Mouse (Mus musculus) midbrain, embryonic 13.5 days (tissue): ENCODE data around the gene Smyd3. TPM values are rescaled to one million over a fixed set of nuclear protein-coding genes. Genes with fewer than 3 reads are reported as not detected.
A peak's percentile ranks its signal among the peaks of the same experiment; 100 is the strongest.

Experiments
- ATAC-seq: fragments of 200-750 bp; cut with Nextera tagmentation; 2 replicates; pipeline ENCODE4 v1.8.0; 2017; ENCODE audit warnings: mild to moderate bottlenecking, moderate TSS enrichment, moderate library complexity
- H3K27ac ChIP-seq: fragments of 300-500 bp; sonication (generic); 2 replicates; pipeline ENCODE4 v1.5.1; 2015; ENCODE audit warnings: inconsistent platforms, mild to moderate bottlenecking, moderate library complexity
- H3K27me3 ChIP-seq: fragments of 300-500 bp; sonication (generic); 2 replicates; pipeline ENCODE4 v1.6.1; 2015; ENCODE audit warnings: mild to moderate bottlenecking, inconsistent platforms
- H3K36me3 ChIP-seq: fragments of 300-500 bp; sonication (generic); 2 replicates; pipeline ENCODE4 v1.6.1; 2015; ENCODE audit warnings: mild to moderate bottlenecking, inconsistent platforms
- H3K4me1 ChIP-seq: fragments of 300-500 bp; sonication (generic); replicated peaks from 2 replicates; pipeline ENCODE4 v1.6.1; 2015; ENCODE audit warnings: inconsistent platforms
- H3K4me2 ChIP-seq: fragments of 300-500 bp; sonication (generic); replicated peaks from 2 replicates; pipeline ENCODE4 v1.6.1; 2015; ENCODE audit warnings: moderate library complexity, mild to moderate bottlenecking, inconsistent platforms
- H3K4me3 ChIP-seq: fragments of 300-500 bp; sonication (generic); replicated peaks from 2 replicates; pipeline ENCODE4 v1.5.1; 2015; ENCODE audit warnings: mild to moderate bottlenecking, inconsistent platforms
- H3K9ac ChIP-seq: fragments of 300-500 bp; sonication (generic); replicated peaks from 2 replicates; pipeline ENCODE4 v1.6.1; 2015; ENCODE audit warnings: mild to moderate bottlenecking, inconsistent platforms
- H3K9me3 ChIP-seq: fragments of 300-500 bp; sonication (generic); 2 replicates; pipeline ENCODE4 v1.6.1; 2016; ENCODE audit warnings: mild to moderate bottlenecking, inconsistent platforms
- WGBS: fragments of 180-500 bp; shearing (Covaris S2); methylation state at CpG from one replicate; pipeline ENCODE4 v1.1.7; 2015; 5-methylcytosine and 5-hydroxymethylcytosine counted together
- polyA plus RNA-seq: library from polyadenylated mRNA; unstranded; fragments of >200 nt; fragmentation: Nextera tagmentation; extraction: Ambion mirVana; gene quantifications from 2 replicates; pipeline ENCODE4 v1.2.1, GENCODE M21; 2015

Gene Smyd3
- polyA plus RNA-seq, 1 experiment from 2014 or later, result 14.5 TPM

- Histone ChIP-seq H3K36me3 (0 out of 2 replicates have a peak, but pooled peaks cover 2% of the 10 kb centered on the region), H3K27me3 (no peaks in the 10 kb centered on the region), H3K4me2 (no peak overlapping the region), H3K4me3 (no peak overlapping the region), H3K27ac (no peak overlapping the region), H3K9ac (no peak overlapping the region), H3K9me3 (no peaks in the 10 kb centered on the region), H3K4me1 (0 out of 2 replicates have a peak, but pooled peaks cover 2% of the 10 kb centered on the region)
- 78% methylated on average over 5 of the region's 5 CpGs for WGBS
- peak; percentile 70 for ATAC-seq
Measured at GRCm38 (mm10) chr1:179477157-179477902, 40.5 kb downstream of the Smyd3 start.

- 0 out of 2 replicates have a peak, but pooled peaks cover 2% of the 10 kb centered on the region for H3K4me1 ChIP-seq
- H3K9me3 ChIP-seq, result no peaks in the 10 kb centered on the region
- ATAC-seq, result peak; percentile 73
- H3K27me3 ChIP-seq, result no peaks in the 10 kb centered on the region
- H3K27ac ChIP-seq, result no peak overlapping the region
- 61% methylated on average over 6 of the region's 6 CpGs for WGBS
- 0 out of 2 replicates have a peak, but pooled peaks cover 3% of the 10 kb centered on the region for H3K36me3 ChIP-seq
- no peak overlapping the region for H3K4me2 ChIP-seq
- H3K9ac ChIP-seq, result no peak overlapping the region
- no peak overlapping the region for H3K4me3 ChIP-seq
Measured at GRCm38 (mm10) chr1:179476461-179477156, 41.2 kb downstream of the Smyd3 start.

- ATAC-seq, result no peak
- 93% methylated on average over 8 of the region's 8 CpGs for whole genome bisulfite sequencing
- Histone ChIP-seq H3K27me3 (no peaks in the 10 kb centered on the region), H3K36me3 (0 out of 2 replicates have a peak, but pooled peaks cover 3% of the 10 kb centered on the region), H3K4me1 (no peaks in the 10 kb centered on the region), H3K9ac (no peak overlapping the region), H3K4me3 (no peak overlapping the region), H3K27ac (no peak overlapping the region), H3K4me2 (no peak overlapping the region), H3K9me3 (no peaks in the 10 kb centered on the region)
Measured at GRCm38 (mm10) chr1:179474776-179475175, 43.1 kb downstream of the Smyd3 start.

DNA sequence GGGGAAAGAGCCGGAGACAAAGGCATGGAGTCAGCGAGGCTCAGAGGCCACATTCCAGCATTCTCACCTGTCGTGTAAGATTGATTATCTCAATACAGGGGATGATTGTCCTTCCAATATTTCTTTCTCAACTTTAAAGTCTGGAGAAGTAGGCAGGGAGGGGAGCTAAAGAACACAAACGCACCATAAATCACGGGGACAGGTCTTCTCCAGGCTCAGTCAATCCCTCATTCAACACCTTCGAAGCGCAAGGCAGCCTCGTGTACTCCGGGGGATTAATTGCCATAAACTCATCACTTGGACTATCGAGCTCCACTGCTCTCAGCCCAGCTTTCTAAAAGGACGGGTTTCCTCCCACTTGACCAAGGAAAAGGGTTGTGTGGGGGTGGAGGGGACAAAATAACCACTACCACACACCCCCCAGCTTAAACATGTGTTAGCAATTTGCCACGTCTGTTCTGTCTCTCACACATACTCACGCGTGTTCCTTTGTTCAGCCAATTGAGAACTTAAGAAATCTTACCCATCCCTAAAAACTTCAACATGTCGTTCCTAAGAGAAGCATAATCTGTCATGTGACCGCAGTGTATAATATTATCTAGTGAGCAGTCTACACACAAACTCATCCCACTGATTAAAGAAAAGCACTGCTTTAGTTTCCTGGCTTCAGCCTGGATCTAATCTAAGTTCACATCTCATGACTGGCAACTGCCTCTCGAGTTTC lies 43.8 kb downstream of the Smyd3 start:
- Histone ChIP-seq H3K27ac (no peak overlapping the region), H3K9me3 (no peaks in the 10 kb centered on the region), H3K4me3 (no peak overlapping the region), H3K36me3 (0 out of 2 replicates have a peak, but pooled peaks cover 3% of the 10 kb centered on the region), H3K9ac (no peak overlapping the region), H3K27me3 (no peaks in the 10 kb centered on the region), H3K4me1 (no peaks in the 10 kb centered on the region), H3K4me2 (no peak overlapping the region)
- ATAC-seq, result no peak
- WGBS, result 92% methylated on average over 17 of the region's 17 CpGs

- Histone ChIP-seq H3K27ac (no peak overlapping the region), H3K9me3 (no peaks in the 10 kb centered on the region), H3K27me3 (no peaks in the 10 kb centered on the region), H3K4me2 (no peak overlapping the region), H3K9ac (no peak overlapping the region), H3K4me1 (no peaks in the 10 kb centered on the region), H3K4me3 (no peak overlapping the region), H3K36me3 (0 out of 2 replicates have a peak, but pooled peaks cover 3% of the 10 kb centered on the region)
- 93% methylated on average over 8 of the region's 8 CpGs for WGBS
- ATAC-seq, result no peak
Measured at GRCm38 (mm10) chr1:179467970-179468369, 49.9 kb downstream of the Smyd3 start.

DNA sequence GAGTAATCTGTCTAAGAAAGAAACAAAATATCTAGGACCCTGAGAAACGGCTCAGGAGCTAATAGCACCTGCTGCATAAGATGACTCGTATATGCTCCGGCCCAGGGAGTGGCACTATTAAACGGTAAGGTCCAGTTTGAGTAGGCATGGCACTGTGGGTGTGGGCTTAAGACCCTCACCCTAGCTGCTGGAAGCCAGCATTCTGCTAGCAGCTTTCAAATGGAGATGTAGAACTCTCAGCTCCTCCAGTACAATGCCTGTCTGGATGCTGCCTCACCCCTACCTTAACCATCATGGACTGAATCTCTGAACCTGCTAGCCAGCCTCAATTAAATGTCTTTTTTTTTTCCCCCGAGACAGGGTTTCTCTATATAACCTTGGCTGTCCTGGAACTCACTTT lies 55.5 kb downstream of the Smyd3 start:
- WGBS, result 88% methylated on average over 5 of the region's 5 CpGs
- H3K4me3 ChIP-seq, result no peak overlapping the region
- H3K9ac ChIP-seq, result no peak overlapping the region
- no peaks in the 10 kb centered on the region for H3K27me3 ChIP-seq
- H3K9me3 ChIP-seq, result no peaks in the 10 kb centered on the region
- no peaks in the 10 kb centered on the region for H3K4me1 ChIP-seq
- H3K36me3 ChIP-seq, result no peaks in the 10 kb centered on the region
- no peak overlapping the region for H3K27ac ChIP-seq
- H3K4me2 ChIP-seq, result no peak overlapping the region
- ATAC-seq, result no peak

- no peaks in the 10 kb centered on the region for H3K36me3 ChIP-seq
- H3K27me3 ChIP-seq, result no peaks in the 10 kb centered on the region
- ATAC-seq, result peak; percentile 63; the same call in 1 of the 2 replicates
- WGBS, result 86% methylated on average over 22 of the region's 22 CpGs
- no peak overlapping the region for H3K9ac ChIP-seq
- H3K27ac ChIP-seq, result no peak overlapping the region
- H3K9me3 ChIP-seq, result no peaks in the 10 kb centered on the region
- H3K4me1 ChIP-seq, result no peaks in the 10 kb centered on the region
- H3K4me2 ChIP-seq, result no peak overlapping the region
- H3K4me3 ChIP-seq, result no peak overlapping the region
Measured at GRCm38 (mm10) chr1:179461019-179461814, 56.6 kb downstream of the Smyd3 start.

- 69% methylated on average over 10 of the region's 10 CpGs for WGBS
- H3K4me3 ChIP-seq, result no peak overlapping the region
- no peak overlapping the region for H3K9ac ChIP-seq
- ATAC-seq, result no peak
- H3K4me1 ChIP-seq, result no peaks in the 10 kb centered on the region
- no peaks in the 10 kb centered on the region for H3K9me3 ChIP-seq
- H3K4me2 ChIP-seq, result no peak overlapping the region
- no peaks in the 10 kb centered on the region for H3K27me3 ChIP-seq
- H3K27ac ChIP-seq, result no peak overlapping the region
- no peaks in the 10 kb centered on the region for H3K36me3 ChIP-seq
Measured at GRCm38 (mm10) chr1:179458987-179459368, 58.9 kb downstream of the Smyd3 start.

- H3K4me3 ChIP-seq, result no peak overlapping the region
- H3K9me3 ChIP-seq, result no peaks in the 10 kb centered on the region
- no peaks in the 10 kb centered on the region for H3K36me3 ChIP-seq
- no peak for ATAC-seq
- no peaks in the 10 kb centered on the region for H3K4me1 ChIP-seq
- H3K27me3 ChIP-seq, result no peaks in the 10 kb centered on the region
- no peak overlapping the region for H3K9ac ChIP-seq
- 67% methylated on average over 9 of the region's 9 CpGs for WGBS
- no peak overlapping the region for H3K27ac ChIP-seq
- no peak overlapping the region for H3K4me2 ChIP-seq
Measured at GRCm38 (mm10) chr1:179458236-179458986, 59.4 kb downstream of the Smyd3 start.

DNA sequence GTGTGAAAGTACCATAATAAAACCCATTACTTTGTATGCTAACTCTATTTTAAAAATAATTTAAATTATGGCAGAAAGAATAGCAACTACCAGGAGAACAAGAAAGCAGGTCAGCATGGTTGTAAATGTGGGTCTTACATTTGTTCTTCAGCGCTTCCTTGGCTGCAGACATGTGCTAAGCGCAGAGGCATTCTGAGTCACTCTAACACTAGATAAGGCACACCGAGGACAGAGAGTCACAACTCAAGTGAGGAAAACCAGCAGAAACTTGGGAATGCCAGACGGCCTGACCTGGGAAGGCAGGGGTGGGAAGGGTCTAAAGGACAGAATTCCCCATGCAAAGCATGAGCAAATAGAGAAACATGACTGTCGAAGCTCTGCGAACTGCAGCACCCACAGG lies 63.2 kb downstream of the Smyd3 start:
- Histone ChIP-seq H3K9me3 (no peaks in the 10 kb centered on the region), H3K9ac (no peak overlapping the region), H3K4me3 (no peak overlapping the region), H3K27ac (no peak overlapping the region), H3K4me1 (no peaks in the 10 kb centered on the region), H3K27me3 (no peaks in the 10 kb centered on the region), H3K4me2 (no peak overlapping the region), H3K36me3 (no peaks in the 10 kb centered on the region)
- 82% methylated on average over 6 of the region's 6 CpGs for WGBS
- ATAC-seq, result no peak

DNA sequence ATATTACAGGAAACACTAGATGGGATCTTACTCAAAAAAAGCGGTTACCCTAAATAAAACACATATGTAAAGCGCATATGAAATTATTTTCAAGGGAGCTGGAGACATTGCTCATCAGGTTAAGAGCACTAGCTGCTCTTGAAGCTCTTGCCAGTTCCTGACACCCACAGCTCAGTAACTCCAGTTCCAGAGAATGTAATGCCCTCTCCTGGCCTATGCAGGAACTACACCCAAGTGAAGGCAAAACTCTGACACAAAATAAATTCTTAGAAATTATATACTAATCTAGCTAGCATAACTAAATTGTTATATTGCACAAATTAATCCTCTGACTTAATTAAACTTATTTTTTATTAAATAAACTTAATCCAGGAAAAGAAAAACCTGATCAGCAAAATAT lies 66.6 kb downstream of the Smyd3 start:
- Histone ChIP-seq H3K9me3 (no peaks in the 10 kb centered on the region), H3K27me3 (0 out of 2 replicates have a peak, but pooled peaks cover 4% of the 10 kb centered on the region), H3K4me2 (no peak overlapping the region), H3K4me3 (no peak overlapping the region), H3K9ac (no peak overlapping the region), H3K36me3 (no peaks in the 10 kb centered on the region), H3K4me1 (peaks cover 10% of the 10 kb centered on the region), H3K27ac (no peak overlapping the region)
- 95% methylated on average over 2 of the region's 2 CpGs for WGBS
- no peak for ATAC-seq
